Mouse (Mus musculus) lung, embryonic 15.5 days (tissue): Measurements from ENCODE around the gene Pik3ca. TPM values are rescaled to one million over a fixed set of nuclear protein-coding genes. Genes with fewer than 3 reads are reported as not detected.

Experiments used
- ATAC-seq: fragments of 200-750 bp; cut with Nextera tagmentation; 2 replicates; pipeline ENCODE4 v1.8.0; 2017; ENCODE audit warnings: moderate number of reproducible peaks, borderline replicate concordance; ENCODE audit not compliant: low FRiP score, low TSS enrichment; ENCODE audit errors: extremely low read depth
- H3K27ac ChIP-seq: fragments of 300-500 bp; sonication (generic); 2 replicates; pipeline ENCODE4 v1.5.1; 2015; ENCODE audit warnings: moderate library complexity, mild to moderate bottlenecking, inconsistent platforms
- H3K27me3 ChIP-seq: fragments of 300-500 bp; sonication (generic); 2 replicates; pipeline ENCODE4 v1.6.1; 2015; ENCODE audit warnings: inconsistent platforms
- H3K36me3 ChIP-seq: fragments of 300-500 bp; sonication (generic); 2 replicates; pipeline ENCODE4 v1.6.1; 2015; ENCODE audit warnings: inconsistent platforms
- H3K4me1 ChIP-seq: fragments of 300-500 bp; sonication (generic); 2 replicates; pipeline ENCODE4 v1.6.1; 2015; ENCODE audit warnings: inconsistent platforms
- H3K4me2 ChIP-seq: fragments of 300-500 bp; sonication (generic); 2 replicates; pipeline ENCODE4 v1.6.1; 2015; ENCODE audit warnings: inconsistent platforms, mild to moderate bottlenecking, moderate library complexity
- H3K4me3 ChIP-seq: fragments of 300-500 bp; sonication (generic); 2 replicates; pipeline ENCODE4 v1.5.1; 2015; ENCODE audit warnings: mild to moderate bottlenecking, inconsistent platforms
- H3K9ac ChIP-seq: fragments of 300-500 bp; sonication (generic); 2 replicates; pipeline ENCODE4 v1.6.1; 2015; ENCODE audit warnings: inconsistent platforms
- H3K9me3 ChIP-seq: fragments of 300-500 bp; sonication (generic); 2 replicates; pipeline ENCODE4 v1.6.1; 2016; ENCODE audit warnings: inconsistent platforms
- WGBS: fragments of 180-500 bp; shearing (Covaris S2); methylation state at CpG from one replicate; pipeline ENCODE4 v1.1.7; 2015; 5-methylcytosine and 5-hydroxymethylcytosine counted together
- polyA plus RNA-seq: library from polyadenylated mRNA; unstranded; fragments of >200 nt; fragmentation: Nextera tagmentation; extraction: Ambion mirVana; gene quantifications from 2 replicates; pipeline ENCODE4 v1.2.1, GENCODE M21; 2015

Gene Pik3ca
- polyA plus RNA-seq, 1 experiment from 2014 or later, result 10.5 TPM

- Histone ChIP-seq H3K9ac (no peak within 1 kb of the TSS), H3K4me1 (no peaks in the 10 kb centered on the region), H3K4me3 (no peak within 1 kb of the TSS), H3K27ac (no peak within 1 kb of the TSS), H3K4me2 (no peak within 1 kb of the TSS), H3K27me3 (no peaks in the 10 kb centered on the region), H3K36me3 (no peaks in the 10 kb centered on the region), H3K9me3 (no peaks in the 10 kb centered on the region)
- ATAC-seq, result no peak
- WGBS, result 76% methylated on average over 11 of the region's 11 CpGs
Measured at GRCm38 (mm10) chr3:32492097-32493090, 94.9 kb downstream of the Pik3ca start, which contains the start of gene Kcnmb3. TSS of gene Kcnmb3 (minus strand) at chr3:32492231.

DNA sequence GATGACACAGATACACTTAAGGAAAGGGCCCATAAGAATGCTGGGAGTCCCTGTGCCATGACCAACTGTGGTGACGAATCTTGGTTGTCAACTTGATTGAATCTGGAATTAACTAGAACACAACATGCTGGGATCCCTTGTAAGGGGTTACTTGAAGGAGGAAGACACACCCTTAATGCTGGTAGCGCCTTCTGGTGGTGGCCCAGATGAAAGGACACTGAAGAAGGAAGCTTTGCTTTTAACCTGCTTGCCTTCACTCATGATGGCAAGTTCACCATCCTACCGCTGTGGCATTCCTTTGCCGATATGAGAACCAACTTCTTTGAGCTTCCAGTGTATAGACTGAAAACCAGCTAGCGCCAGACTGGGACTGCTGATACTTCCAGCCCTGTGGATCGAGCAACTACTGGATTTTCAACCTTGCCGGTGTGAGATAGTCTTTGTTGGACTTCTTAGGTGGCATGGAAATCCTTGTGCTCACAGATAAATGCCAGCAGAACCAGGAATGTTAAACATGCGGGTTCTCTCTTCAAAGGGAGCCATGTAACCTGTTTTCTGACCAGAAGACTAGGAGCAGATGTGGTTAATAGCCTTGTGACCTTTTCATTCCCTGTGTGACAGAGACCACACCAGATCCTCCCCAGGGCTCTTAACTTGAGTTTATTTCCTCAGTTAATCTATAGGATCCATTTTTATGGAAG is 97.1 kb downstream of the Pik3ca start:
- no peak overlapping the region for H3K27ac ChIP-seq
- ATAC-seq, result no peak
- WGBS, result 81% methylated on average over 8 of the region's 8 CpGs
- no peaks in the 10 kb centered on the region for H3K36me3 ChIP-seq
- H3K9me3 ChIP-seq, result no peaks in the 10 kb centered on the region
- no peaks in the 10 kb centered on the region for H3K4me1 ChIP-seq
- no peak overlapping the region for H3K4me3 ChIP-seq
- no peaks in the 10 kb centered on the region for H3K27me3 ChIP-seq
- no peak overlapping the region for H3K9ac ChIP-seq
- H3K4me2 ChIP-seq, result no peak overlapping the region

- H3K4me2 ChIP-seq, result no peak overlapping the region
- no peak for ATAC-seq
Measured at GRCm38 (mm10) chr3:32495088-32495770, 97.8 kb downstream of the Pik3ca start.

GRCm38 (mm10) chr3:32495856-32496710 is 98.6 kb downstream of the Pik3ca start:
- no peaks in the 10 kb centered on the region for H3K36me3 ChIP-seq
- H3K27me3 ChIP-seq, result no peaks in the 10 kb centered on the region
- no peak overlapping the region for H3K27ac ChIP-seq
- H3K4me1 ChIP-seq, result no peaks in the 10 kb centered on the region
- no peak overlapping the region for H3K4me3 ChIP-seq
- 44% methylated on average over 8 of the region's 8 CpGs for WGBS
- ATAC-seq, result no peak
- no peak overlapping the region for H3K9ac ChIP-seq
- no peak overlapping the region for H3K4me2 ChIP-seq
- H3K9me3 ChIP-seq, result no peaks in the 10 kb centered on the region

More at GRCm38 (mm10) chr3:32495088-32495770, 97.8 kb downstream of the Pik3ca start:
- Histone ChIP-seq H3K27me3 (no peaks in the 10 kb centered on the region), H3K4me1 (no peaks in the 10 kb centered on the region), H3K9ac (no peak overlapping the region), H3K36me3 (no peaks in the 10 kb centered on the region), H3K9me3 (no peaks in the 10 kb centered on the region), H3K4me3 (no peak overlapping the region), H3K27ac (no peak overlapping the region)
- 67% methylated on average over 8 of the region's 8 CpGs for WGBS

DNA sequence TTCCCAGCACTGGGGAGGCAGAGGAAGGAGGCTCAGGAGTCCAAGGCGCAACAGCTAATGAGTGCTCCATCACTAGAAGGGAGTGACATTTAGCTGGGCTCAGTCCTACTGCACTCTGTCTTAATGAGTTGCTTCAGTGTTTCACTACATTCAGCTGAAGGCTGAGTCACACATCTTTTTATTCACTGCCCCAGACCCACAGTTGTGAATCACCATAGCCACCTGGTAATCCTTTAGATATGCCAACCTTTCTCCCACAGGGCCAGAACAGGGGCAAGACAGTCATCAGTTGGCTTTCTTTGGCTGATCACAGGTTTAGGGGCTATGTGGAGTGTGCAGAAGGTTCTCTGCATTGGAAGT is 99.2 kb downstream of the Pik3ca start:
- WGBS, result 96% methylated on average over 1 of the region's 1 CpGs
- H3K4me1 ChIP-seq, result no peaks in the 10 kb centered on the region
- H3K9ac ChIP-seq, result no peak overlapping the region
- H3K4me3 ChIP-seq, result no peak overlapping the region
- H3K9me3 ChIP-seq, result no peaks in the 10 kb centered on the region
- no peak overlapping the region for H3K27ac ChIP-seq
- no peaks in the 10 kb centered on the region for H3K36me3 ChIP-seq
- no peak overlapping the region for H3K4me2 ChIP-seq
- no peaks in the 10 kb centered on the region for H3K27me3 ChIP-seq
- ATAC-seq, result no peak

- Histone ChIP-seq H3K27me3 (no peaks in the 10 kb centered on the region), H3K4me2 (no peak overlapping the region), H3K4me3 (no peak overlapping the region), H3K9me3 (no peaks in the 10 kb centered on the region), H3K9ac (no peak overlapping the region), H3K27ac (no peak overlapping the region), H3K36me3 (no peaks in the 10 kb centered on the region), H3K4me1 (no peaks in the 10 kb centered on the region)
- no peak for ATAC-seq
- WGBS, result 82% methylated on average over 2 of the region's 2 CpGs
Measured at GRCm38 (mm10) chr3:32500346-32500745, 102.9 kb downstream of the Pik3ca start.

DNA sequence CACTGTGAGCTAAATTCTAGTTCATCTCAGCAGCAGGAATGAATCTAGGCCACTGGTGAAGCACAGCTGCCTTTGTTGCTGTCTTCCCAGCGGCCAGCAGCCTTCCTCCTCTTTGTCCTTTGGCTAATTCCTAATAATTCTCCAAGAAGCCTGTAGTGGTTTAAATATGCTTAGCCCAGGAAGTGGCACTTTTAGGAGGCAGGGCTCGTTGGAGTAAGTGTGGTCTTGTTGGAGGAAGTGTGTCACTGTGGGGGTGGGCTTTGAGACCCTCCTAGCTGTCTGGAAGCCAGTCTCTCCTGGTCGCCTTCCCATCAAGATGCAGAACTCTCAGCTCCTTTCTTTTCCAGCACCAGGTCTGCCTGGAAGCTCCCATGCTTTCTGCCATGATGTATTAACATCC is 108.4 kb downstream of the Pik3ca start:
- no peaks in the 10 kb centered on the region for H3K9me3 ChIP-seq
- no peak overlapping the region for H3K4me2 ChIP-seq
- peaks cover 9% of the 10 kb centered on the region; the same call in 1 of the 2 replicates for H3K4me1 ChIP-seq
- ATAC-seq, result no peak
- no peaks in the 10 kb centered on the region for H3K27me3 ChIP-seq
- no peak overlapping the region for H3K27ac ChIP-seq
- no peaks in the 10 kb centered on the region for H3K36me3 ChIP-seq
- H3K4me3 ChIP-seq, result no peak overlapping the region
- no peak overlapping the region for H3K9ac ChIP-seq
- WGBS, result 62% methylated on average over 3 of the region's 3 CpGs

DNA sequence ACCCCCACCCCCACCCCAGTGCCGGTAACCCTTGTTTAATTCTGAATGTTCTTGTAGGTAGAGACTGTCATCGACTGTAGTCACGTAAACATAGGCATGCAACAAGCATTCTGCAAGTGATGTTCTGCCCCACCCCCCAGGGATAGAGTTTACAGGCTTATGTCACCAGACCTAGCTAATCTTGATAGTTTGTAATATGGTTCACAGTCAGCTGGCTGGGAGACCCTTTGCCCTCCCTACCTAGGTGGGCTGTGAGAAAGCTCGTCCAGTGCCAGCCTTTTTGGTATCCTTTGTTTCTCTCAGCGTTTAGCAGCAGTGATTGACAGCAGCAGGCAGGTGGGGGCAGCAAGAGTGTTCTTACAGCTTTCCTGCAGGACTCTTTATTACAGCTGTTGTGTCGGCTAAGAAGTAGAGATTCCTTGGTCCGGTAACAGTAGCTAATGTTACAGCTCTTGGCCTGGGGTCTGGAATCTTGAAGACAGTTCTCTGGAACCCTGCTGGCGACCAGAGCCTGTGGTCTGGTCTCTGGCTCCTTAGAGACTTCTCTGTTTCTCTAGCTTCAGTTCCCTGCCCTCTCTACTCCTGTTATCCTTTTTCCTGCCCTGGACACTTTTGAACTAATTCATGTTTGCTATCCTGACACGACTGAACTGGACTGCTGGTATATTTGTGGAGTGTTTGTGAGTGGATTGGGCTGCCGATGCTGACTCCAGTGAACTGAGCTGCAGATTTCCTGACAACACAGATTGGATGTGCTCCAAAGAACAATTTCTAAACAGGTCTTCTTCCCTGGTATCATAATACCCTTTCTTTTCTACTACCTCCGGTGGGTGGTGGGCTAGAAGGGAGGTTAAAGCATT is 109.1 kb downstream of the Pik3ca start:
- Histone ChIP-seq H3K27me3 (no peaks in the 10 kb centered on the region), H3K9ac (no peak overlapping the region), H3K4me1 (peaks cover 13% of the 10 kb centered on the region), H3K4me3 (no peak overlapping the region), H3K27ac (no peak overlapping the region), H3K9me3 (no peaks in the 10 kb centered on the region), H3K36me3 (no peaks in the 10 kb centered on the region), H3K4me2 (no peak overlapping the region)
- WGBS, result 49% methylated on average over 11 of the region's 11 CpGs
- no peak for ATAC-seq

DNA sequence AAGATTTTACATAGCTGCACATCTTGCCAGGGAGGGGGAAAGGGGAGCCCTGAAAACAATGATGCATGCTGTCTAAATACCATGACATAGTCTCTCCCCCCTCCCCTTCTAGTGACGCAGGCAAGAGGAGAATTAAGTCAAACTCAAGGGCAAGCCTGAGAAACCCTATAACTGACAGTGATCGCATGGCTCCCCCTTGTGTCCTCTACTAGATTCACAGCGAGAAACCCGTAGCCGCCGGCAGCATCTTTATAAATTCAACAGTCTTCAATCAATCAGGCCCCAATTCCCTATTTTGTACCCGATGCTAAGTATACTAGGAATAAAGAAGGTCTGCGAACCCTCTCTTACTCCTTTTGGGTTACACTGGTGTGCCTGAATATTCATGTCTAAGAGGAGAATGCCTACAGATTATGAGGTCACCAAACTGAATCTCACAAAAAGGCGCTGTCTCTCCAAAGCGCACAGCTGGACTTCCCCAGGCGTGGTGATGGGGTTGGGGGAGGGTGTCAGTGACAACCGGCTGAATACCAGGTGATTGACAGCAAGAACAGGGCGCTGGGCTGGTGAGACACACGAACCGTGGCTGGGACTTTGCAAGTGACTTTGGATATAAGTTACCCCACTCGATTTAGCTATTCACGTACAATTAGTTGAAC is 111.3 kb downstream of the Pik3ca start:
- Histone ChIP-seq H3K4me3 (peak overlapping the region; percentile 1; the same call in 1 of the 2 replicates), H3K36me3 (no peaks in the 10 kb centered on the region), H3K27ac (no peak overlapping the region), H3K9me3 (no peaks in the 10 kb centered on the region), H3K9ac (no peak overlapping the region), H3K4me2 (peak overlapping the region; percentile 68), H3K4me1 (peaks cover 24% of the 10 kb centered on the region), H3K27me3 (no peaks in the 10 kb centered on the region)
- WGBS, result 2% methylated on average over 17 of the region's 17 CpGs
- no peak for ATAC-seq
